Mouse (Mus musculus): ENCODE measurements around the gene Nkx6-1. TPM values are rescaled to one million over a fixed set of nuclear protein-coding genes. Genes with fewer than 3 reads are reported as not detected.

The Nkx6-1 gene
- polyA plus RNA-seq (2012; rRNA removed) = 0.11 and 0.15 TPM in 2 replicates

DNA sequence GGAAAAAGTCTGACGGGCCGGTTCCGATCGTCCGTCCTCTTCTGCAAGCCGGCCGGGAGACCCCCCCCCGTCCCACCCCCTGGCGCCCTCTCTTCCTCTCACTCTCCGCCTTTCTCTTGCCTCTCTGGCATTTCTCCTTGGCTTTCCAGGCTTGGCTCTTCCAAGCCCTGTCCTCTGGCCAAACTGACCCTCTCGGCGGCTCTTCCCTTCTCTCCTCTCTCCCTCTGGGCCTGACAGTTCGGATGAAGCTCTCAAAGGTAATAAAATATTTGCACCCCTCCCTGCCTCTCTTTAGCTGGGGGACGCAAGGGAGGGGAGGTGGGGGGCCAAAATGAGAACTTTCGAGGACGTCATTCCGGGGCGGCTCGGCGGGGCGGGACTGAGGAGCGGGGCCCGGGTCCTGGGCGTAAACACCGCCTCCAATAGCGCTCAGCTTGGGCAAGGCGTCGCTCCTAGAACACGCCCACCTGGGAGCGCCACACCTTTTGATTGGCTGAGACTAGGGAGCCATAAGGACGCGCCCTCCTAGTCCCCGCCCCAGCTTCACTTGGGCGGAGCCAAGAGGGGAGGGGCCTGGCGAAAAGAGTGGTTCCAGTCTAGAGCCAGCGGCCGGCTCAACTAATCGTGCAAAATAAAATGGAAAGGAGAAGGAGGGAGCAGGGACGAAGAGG lies at the start of gene Nkx6-1:
TSS of gene Nkx6-1 (minus strand) at position 52 of the 671 bp plus-strand sequence.
- no peak for DNase-seq (ENCODE audit: low spot score)

DNA sequence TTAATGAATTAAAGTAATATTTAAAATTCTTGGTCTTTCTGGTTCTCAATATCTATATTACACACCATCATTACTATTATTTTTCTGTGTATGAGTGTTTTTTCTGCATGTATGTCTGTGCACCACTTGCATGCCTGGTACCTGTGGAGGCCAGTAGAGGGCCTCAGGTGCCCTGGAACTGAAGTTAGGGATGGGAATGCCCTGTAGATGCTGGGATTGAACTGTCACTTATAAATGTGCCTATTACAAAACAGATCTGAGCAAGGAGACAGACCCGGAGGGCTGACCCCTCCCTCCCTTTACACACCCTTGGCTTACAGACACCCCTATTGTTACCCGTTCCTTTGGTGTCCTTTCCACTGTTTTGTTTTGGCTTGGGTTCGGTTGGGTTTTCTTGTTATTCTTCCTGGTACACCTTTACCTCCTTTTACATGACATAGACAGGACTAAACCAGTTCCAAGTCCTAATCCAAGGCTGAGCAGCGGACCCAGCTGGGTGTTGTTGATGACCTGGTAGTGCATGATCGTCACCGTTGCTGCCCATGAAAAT lies 48.3 kb upstream of the Nkx6-1 start:
- no peak for DNase-seq (ENCODE audit: low spot score)

DNA sequence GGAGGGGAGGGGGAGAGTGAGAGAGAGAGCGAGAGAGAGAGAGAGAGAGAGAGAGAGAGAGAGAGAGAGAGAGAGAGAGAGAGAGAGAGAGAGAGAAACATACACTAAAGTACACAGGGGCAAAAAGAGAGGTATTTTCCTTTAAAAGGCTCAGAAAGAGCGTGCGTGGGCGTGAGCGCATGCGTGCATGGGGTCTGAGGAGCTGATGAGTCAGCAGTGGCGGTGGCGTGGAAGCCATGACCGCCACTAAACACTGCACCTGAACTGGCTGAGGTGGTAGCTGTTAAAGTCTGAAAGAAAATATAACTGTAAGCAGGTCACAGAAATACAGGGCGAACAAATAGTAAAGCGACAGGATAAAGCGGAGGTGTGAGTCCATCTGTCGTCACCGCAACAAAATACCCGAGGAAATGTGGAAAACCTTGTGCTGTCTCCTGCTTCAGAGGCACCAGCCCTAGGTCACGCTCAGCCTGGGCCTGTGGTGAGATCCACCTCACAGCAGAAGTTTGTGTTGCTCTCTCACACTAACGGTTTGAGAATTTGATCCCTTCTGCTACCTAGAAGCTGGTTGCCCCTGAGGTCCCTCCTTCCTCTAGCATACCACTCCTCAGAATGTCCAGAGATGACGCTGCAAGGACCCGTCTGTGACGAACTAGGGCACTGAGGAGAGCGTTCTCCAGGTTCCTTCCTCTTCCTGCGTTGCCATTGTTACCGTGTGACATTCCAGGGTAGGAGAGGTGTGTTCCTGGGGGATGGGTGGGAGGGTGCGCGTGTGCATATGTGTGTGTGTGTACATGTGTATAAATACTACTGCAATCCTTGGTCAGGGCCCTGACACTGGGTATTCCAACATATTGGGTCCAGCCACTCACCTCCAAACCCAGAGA lies 38.8 kb upstream of the Nkx6-1 start:
- no peak for DNase-seq (ENCODE audit: low spot score)

DNA sequence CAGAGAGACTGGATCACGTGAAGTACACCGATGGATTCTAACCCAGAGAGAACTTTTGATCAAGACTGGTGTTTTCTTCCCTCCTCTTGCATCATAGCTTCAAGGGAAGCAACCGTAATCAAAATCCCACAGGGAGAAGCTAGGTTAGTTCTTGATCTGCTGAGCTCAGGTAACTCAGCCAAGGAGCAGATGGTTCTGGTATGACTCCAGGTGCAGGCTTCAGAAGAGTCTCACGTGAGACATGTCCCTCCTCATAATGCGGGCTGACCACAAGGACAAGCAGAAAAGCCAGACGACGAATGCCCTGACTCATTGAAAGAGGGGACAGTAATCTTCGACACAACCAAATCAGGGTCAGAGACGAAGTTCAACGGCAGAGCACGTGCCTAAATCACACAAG lies 37.8 kb upstream of the Nkx6-1 start:
- no peak for DNase-seq (ENCODE audit: low spot score)

DNA sequence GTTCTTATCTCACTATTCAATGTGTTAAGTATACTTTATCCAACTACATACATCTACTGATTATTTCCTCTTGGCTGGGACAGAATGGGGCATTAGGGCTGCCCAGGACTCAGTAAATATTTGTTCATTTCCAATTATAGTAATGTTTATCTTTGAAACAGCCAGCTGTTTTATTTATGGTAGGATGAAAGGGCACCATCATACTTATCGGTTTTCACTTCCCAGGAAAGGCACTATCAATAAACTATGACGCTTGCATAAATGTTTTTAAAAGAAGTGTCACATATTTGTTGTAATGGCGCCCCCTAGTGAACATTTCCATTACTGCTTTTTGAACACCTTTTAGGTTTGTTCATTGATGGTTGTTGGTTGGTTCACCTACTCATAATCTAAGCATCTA lies 35.8 kb upstream of the Nkx6-1 start:
- DNase-seq (ENCODE audit: low spot score) = no peak

DNA sequence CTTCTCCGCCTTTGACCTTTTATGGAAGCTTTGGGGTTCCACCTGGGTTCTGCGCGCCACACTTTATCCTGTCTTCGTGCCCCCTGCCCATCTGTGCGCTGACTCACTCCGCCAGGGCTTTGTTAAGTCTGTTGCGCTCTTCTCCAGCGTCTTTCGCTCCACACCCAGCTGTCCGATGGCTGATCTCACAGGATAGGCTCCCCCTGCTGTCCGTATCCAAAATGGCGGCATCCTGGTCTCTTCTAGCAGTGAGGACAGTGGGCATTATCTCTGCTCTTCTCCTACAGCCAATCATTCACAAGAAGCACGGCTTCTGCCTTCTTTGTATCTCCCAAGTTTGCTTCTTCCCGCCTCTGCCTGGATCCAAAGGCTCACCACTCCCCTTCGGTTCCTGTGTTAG lies 23.8 kb upstream of the Nkx6-1 start:
- DNase-seq (ENCODE audit: low spot score) = no peak

DNA sequence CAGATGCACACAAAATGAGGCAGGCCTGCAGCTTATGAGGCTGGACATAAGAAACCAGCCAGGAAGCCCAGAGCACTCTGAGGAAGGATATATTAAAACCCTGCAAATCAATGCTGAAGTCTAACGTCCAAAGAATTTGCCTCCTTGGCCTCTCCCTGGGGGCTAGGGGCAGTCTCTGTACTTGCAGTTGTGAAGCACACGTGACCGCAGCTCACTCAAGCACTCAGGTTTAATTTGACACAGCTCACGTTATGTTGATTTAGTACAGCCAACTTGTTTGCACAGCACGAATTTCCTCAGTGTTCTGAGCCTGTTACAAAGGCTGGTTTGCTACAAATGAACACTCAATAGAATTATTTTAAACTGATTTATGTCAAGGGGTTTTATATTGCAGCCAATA lies 18.5 kb upstream of the Nkx6-1 start:
- DNase-seq (ENCODE audit: low spot score) = no peak

DNA sequence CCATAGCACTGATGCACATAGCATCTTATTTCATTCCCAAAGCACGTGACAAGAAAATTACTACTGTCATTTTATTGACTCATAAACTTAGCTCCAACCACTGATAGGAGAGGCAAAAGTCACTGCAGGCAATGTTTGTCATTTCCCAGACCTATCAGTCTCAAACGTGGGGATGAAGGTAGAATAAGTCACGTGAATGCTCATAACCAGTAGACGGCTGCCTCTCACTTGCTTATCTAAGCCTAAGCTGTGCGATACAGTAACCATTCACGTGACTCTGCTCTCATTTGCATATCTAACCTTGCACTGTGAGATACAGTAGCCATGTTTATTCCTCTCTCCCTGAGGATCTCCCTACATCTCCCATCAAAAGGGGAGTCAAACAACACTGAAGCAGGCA lies 15.5 kb upstream of the Nkx6-1 start:
- no peak for DNase-seq (ENCODE audit: low spot score)

DNA sequence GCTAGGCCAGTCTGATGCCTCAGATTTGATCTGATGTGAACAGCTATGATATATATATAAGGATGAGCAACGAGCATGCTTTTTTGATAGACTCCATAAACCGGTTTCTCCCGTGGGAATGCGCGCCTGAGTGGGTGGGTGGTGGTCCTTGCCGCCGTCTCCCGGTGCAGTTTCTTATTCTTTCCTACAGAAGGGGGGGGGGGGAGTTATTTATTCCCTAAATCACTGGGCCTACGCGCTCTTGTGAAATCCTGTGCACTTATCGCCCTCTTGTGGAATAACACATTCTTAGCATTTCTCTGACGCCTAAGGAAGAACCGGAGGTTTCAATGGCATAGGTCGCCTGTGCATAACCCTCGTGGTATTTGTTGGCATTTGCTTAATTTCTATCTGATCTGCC lies 4.6 kb upstream of the Nkx6-1 start:
- DNase-seq (ENCODE audit: low spot score) = no peak

DNA sequence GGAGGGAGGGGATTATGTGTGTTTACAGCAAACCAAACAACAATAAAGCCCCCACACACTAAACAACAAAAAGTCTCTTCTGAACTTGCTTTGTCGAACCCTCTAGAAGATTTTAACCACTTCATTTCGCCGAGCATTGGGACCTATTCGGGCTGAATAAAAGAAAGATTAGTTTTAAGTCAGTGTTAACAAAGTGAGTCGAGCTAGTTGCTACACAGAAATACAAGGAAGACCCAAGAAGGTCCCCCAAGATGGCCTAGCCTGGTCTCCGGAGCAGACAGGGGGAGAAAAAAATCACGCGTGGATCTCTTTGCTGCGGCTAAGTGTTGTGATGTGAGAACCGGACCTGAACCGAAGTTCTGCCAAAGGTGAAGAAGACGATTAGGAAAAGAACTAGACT lies 3.7 kb upstream of the Nkx6-1 start:
- DNase-seq (ENCODE audit: low spot score) = no peak

DNA sequence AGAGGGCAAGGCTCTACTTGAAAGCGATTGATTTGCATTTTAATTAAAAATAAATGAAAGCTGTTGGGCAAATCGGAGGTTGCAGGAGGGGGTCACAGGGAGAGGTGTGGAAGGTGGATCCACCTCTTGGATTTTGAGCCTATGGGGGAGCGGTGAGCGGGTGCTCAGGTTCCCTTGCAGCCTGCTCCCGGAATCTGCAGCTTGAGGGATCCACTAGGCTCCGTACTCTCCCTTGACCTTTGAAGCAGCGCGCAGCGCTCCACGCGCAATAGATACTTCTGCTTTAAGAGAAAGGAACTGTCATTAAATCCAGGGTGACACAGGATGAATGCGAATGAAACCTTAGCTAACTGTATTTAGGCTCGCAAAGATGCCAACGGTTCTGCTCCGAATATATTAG lies 3.2 kb upstream of the Nkx6-1 start:
- no peak for DNase-seq (ENCODE audit: low spot score)

DNA sequence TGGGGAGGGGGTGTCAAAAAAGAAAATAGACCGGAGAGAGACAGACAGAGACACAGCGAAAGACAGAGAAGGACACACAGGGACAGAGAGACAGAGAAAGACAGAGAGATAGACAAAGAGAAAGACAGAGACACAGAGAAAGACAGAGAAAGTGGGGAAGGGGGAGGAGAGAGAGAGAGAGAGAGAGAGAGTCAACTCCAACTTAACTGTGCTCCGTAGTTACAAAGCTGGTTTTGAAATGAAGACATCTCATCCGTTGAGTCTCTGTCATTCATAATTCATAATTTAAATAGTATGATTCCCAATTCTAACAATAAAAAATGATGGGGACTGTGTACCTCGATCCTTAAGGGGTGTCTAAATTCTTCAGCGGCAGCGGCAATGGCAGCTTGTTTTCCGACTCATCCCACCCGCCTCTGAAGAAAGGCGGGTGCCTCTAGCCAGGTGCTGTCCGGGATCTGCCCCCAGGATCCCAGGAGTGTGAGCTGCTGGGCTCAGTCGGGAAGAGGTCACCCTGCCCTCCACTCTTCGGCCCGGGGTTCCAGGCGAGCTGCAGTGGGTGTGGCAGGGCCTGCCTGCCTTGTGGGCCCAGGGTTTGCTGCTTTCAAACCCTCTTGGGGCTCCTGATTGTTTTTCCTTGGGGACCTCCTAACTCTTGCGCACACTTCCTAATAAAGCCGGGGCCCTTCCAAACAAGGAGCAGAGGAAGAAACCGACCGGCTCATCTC lies 2.6 kb upstream of the Nkx6-1 start:
- DNase-seq (ENCODE audit: low spot score) = no peak

DNA sequence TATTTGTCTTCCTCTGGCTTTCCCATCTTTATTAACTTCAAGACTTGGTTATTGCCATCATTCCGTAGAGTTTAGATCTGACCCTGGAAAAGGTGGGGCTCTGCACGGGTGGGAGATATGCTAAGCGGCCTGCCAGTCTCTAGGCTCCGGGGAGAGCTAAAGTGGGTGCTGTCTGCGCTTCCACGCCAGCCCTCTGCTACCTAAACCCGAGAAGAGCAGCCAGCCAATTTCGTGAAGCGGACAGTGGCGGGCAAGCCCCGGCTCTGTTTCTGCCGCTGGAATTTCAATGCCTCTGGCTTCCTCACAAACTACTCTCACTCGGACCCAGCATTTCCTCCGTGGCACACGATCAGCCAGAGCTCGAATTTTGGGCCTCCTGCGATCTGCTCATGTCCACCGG lies 1.9 kb upstream of the Nkx6-1 start:
- no peak for DNase-seq (ENCODE audit: low spot score)

DNA sequence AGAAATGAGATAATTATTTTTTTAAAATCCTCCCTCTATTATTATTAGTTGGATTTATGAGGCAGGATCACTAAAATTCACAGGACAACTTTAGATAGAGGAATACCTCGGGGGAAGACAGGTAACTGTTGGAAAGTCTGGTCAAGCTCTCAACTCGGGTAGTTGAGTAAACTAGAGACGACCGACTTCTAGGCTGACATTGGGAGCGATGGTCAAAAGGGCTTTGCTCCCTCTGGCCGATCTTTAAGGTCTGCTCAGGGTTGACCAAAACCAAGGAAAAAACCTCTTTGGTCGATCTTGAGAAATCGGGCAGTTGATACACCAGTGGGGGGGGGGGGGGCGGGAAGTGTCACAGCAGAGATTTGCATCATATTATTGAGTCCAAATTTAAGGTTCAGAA lies 1.3 kb upstream of the Nkx6-1 start:
- no peak for DNase-seq (ENCODE audit: low spot score)

DNA sequence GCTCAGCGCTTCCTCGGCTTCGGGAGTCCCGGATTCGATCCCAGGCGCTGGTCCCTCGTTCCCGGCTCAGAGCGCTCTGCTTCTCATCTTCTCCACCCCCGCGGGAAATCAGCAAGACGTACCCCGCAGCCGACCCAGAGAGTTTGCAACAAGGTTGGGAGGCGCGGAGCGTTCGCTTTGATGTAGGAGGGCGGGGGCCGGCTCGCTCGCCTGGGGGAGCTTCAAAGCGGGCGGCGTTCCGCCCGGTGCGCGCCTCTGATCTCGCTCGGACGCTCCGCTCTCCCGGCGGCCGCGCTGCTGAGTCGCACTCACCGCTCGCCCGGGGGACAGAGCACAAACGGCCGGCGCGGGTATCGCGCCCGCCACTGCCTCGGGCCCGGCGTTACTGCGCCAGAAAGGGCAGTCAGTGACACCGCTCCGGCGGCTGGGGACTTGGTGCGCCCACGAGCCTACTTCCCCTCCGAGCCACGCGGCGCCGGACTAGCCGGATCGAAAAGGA lies 324 bp downstream of the Nkx6-1 start:
- no peak for DNase-seq (ENCODE audit: low spot score)

DNA sequence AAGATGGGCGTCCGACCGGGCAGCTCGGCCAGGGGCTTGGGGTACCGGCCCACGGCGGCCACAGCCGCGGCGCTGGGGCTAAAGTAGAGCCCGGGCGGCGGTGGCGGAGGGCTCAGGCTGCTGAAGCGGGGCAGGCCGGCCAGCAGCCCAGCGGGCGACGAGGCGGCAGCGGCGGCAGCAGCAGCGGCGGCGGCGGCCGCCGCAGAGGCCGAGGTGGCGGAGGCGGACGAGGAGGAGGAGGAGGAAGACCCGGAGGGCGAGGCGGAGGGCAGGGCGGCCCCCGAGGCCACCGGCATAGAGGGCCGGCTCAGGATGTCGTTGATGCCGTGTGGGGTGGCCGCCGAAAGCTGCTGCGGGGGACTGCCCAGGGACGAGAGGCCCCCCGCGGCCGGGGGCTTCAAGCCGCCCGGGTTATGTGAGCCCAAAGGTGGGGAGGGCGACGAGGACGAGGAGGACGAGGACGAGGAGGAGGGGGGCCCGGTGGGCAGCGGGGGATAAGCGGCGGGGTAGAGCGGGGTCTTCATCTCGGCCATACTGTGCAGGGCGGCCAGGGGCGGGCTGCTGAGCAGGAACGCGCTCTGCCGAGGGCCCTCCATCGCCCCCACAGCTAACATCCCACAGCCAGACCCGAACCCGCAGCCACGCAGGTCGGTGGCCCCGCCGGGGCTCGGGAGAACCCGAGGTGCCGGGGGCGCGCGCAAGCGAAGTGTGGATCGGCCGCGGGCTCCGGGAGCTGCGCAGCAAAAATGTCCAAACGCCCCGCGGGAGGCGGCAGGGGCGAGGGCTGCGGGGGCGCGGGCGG lies 974 bp downstream of the Nkx6-1 start:
- no peak for DNase-seq (ENCODE audit: low spot score)

DNA sequence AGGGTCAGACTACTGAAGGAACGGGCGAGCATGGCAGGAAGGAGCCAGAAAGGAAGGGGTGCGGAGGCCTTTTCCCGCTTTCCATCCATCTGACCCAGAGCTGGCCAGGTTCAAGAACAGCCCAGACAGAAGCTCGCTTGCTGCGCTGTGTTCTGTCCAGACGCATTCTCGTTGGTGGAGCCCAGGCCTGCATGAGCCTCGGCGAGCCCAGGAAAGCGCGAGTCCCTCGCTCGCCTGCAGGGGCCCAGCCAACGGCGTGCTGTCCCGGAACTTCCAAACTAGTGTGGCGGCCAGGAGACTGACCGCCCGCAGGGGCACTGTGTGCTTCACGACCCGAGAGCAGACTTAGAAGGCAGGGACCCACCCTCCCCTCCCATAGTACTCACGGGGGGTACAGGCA lies 1.6 kb downstream of the Nkx6-1 start:
- no peak for DNase-seq (ENCODE audit: low spot score)

DNA sequence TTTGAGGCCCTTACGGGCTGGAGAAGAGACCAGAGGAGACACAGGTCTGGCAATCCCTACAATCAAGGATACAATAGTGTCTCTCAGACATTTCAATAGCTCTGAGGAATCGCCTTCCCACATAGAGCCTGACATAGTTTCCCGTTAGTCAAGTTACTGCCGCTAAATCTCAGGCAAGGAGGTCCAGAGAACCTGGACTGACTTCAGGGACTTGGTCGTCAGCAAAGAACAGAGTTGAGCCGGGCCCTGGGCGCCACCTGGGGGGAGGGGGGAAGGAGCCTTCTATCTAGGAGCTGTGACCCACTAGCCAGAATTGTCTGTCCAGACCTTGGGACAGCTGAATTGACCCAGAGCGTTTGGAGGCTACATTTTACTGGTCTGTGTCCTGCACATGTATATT lies 2.3 kb downstream of the Nkx6-1 start:
- no peak for DNase-seq (ENCODE audit: low spot score)

DNA sequence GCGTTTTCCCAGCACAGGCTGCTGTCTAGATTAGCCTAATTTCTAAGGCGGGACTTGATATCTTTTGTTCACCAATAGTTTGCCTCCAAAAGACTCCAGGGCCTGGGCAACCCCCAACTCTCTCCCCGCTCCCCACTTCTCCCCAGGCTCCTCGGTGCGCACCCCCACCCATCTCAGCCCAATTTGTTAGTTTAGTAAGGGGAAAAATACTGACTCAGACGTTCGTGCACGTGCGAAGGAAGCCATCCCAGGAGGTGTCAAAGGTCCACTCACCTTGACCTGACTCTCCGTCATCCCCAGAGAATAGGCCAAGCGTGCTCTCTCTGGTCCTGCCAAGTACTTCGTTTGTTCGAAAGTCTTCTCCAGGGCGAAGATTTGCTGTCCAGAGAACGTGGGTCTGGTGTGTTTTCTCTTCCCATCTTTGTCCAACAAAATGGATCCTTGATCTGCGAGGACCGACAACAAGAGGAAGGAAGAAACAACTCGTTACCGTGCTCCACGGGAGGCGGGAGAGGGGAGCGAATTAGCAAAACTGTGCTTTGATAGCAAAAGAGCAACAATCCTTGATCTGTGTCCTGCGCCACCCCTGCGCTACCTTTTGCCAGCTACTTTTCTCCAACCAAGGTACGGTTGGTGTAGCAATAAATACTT lies 3.1 kb downstream of the Nkx6-1 start:
- no peak for DNase-seq (ENCODE audit: low spot score)

DNA sequence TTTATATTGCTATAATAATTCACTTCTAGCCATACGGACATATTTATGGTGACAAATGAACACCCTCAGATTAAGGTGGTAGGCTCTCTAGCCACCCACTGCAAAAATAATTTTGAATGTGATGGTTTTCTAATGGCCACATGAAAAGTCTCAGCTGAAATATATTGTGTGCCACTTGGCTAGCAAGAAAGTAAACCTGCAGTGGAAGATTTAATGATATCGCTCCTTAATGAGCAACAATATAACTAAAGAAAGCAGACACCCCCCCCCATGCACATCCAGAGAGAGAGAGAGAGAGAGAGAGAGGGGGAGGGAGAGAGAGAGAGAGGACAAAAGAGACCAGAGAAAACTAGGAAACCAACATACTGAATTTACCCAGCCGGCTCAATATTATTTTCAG lies 4.1 kb downstream of the Nkx6-1 start:
- no peak for DNase-seq (ENCODE audit: low spot score)

DNA sequence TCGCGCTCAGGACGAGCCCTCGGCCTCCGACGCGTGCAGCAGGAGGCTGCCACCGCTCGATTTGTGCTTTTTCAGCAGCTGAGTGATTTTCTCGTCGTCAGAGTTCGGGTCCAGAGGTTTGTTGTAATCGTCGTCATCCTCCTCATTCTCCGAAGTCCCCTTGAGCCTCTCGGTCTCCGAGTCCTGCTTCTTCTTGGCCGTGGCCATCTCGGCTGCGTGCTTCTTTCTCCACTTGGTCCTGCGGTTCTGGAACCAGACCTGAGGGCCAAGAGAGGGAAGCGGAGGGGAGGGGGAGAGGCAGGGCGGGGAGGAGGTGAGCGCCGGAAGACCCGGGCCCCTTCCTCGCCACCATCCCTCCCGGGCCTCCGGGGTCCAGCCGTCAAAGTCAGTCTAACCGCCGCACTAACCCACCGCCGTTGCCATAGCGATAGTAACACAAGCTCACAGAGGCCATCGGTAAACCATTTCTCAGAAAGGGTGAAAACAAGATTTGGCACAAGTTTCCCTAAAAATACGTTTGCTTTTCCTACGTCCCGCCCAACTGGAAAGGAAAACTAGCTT lies 5.3 kb downstream of the Nkx6-1 start:
- DNase-seq (ENCODE audit: low spot score) = no peak

Measured in urinary bladder, adult 2 months (tissue).